Mouse (Mus musculus): Measurements from ENCODE around the gene Gpha2. TPM values are rescaled to one million over a fixed set of nuclear protein-coding genes. Genes with fewer than 3 reads are reported as not detected.

The Gpha2 gene
- polyA plus RNA-seq, 1 experiment = 2.6 TPM

- 50% methylated on average over 1 of the region's 1 CpGs for WGBS
- no peak overlapping the region for H3K4me3 ChIP-seq (replicated peaks; ENCODE audit: extremely low read depth, low read depth, low read length)
- peaks cover 5% of the 10 kb centered on the region; the same call in 1 of the 2 replicates for H3K4me1 ChIP-seq (ENCODE audit: control insufficient read depth, insufficient read depth, low read length)
- no peak for DNase-seq
- TF ChIP-seq CTCF (IDR thresholded peaks at IDR 0.05; ENCODE audit: insufficient read depth, low read length) (no peak), POLR2A (IDR thresholded peaks at IDR 0.05; ENCODE audit: borderline replicate concordance, extremely low read depth, low read depth, low read length) (no peak)
Observed at GRCm38 (mm10) chr19:6240136-6240535, 14.0 kb downstream of the Gpha2 start.

GRCm38 (mm10) chr19:6240725-6241124 lies 14.5 kb downstream of the Gpha2 start:
- no peak overlapping the region for H3K4me3 ChIP-seq (replicated peaks; ENCODE audit: extremely low read depth, low read depth, low read length)
- TF ChIP-seq POLR2A (IDR thresholded peaks at IDR 0.05; ENCODE audit: borderline replicate concordance, extremely low read depth, low read depth, low read length) (no peak), CTCF (IDR thresholded peaks at IDR 0.05; ENCODE audit: insufficient read depth, low read length) (no peak)
- 35% methylated on average over 5 of the region's 5 CpGs for whole genome bisulfite sequencing

GRCm38 (mm10) chr19:6241274-6242107 lies 15.3 kb downstream of the Gpha2 start, which contains the start of gene Atg2a:
Gene Atg2a (plus strand): TSS chr19:6241668.
- DNase-seq = peak; percentile 98
- peaks cover 3% of the 10 kb centered on the region; the same call in 1 of the 2 replicates for H3K4me1 ChIP-seq (ENCODE audit: control insufficient read depth, insufficient read depth, low read length)
- H3K4me3 ChIP-seq (replicated peaks; ENCODE audit: extremely low read depth, low read depth, low read length) = peak within 1 kb of the TSS; percentile 70
- peak; percentile 73; the same call in 1 of the 2 replicates for TF ChIP-seq POLR2A (IDR thresholded peaks at IDR 0.05; ENCODE audit: borderline replicate concordance, extremely low read depth, low read depth, low read length)
- no peak for TF ChIP-seq CTCF (IDR thresholded peaks at IDR 0.05; ENCODE audit: insufficient read depth, low read length)
- WGBS = under 1% methylated on average over 55 of the region's 55 CpGs

More at GRCm38 (mm10) chr19:6240725-6241124, 14.5 kb downstream of the Gpha2 start:
- DNase-seq = no peak
- H3K4me1 ChIP-seq (ENCODE audit: control insufficient read depth, insufficient read depth, low read length) = peaks cover 5% of the 10 kb centered on the region; the same call in 1 of the 2 replicates

GRCm38 (mm10) chr19:6242281-6242680 lies 16.1 kb downstream of the Gpha2 start:
- DNase-seq = peak; percentile 55
- WGBS = 0% methylated on average over 4 of the region's 4 CpGs
- peak overlapping the region; percentile 70 for H3K4me3 ChIP-seq (replicated peaks; ENCODE audit: extremely low read depth, low read depth, low read length)

GRCm38 (mm10) chr19:6243226-6243625 lies 17.0 kb downstream of the Gpha2 start:
- Histone ChIP-seq H3K4me3 (replicated peaks; ENCODE audit: extremely low read depth, low read depth, low read length) (no peak overlapping the region), H3K4me1 (ENCODE audit: control insufficient read depth, insufficient read depth, low read length) (peaks cover 3% of the 10 kb centered on the region; the same call in 1 of the 2 replicates)
- DNase-seq = no peak
- TF ChIP-seq CTCF (IDR thresholded peaks at IDR 0.05; ENCODE audit: insufficient read depth, low read length) = no peak
- TF ChIP-seq POLR2A (IDR thresholded peaks at IDR 0.05; ENCODE audit: borderline replicate concordance, extremely low read depth, low read depth, low read length) = no peak
- WGBS = 69% methylated on average over 5 of the region's 5 CpGs

More at GRCm38 (mm10) chr19:6242281-6242680, 16.1 kb downstream of the Gpha2 start:
- H3K4me1 ChIP-seq (ENCODE audit: control insufficient read depth, insufficient read depth, low read length) = peaks cover 3% of the 10 kb centered on the region; the same call in 1 of the 2 replicates
- TF ChIP-seq POLR2A (IDR thresholded peaks at IDR 0.05; ENCODE audit: borderline replicate concordance, extremely low read depth, low read depth, low read length) (peak; percentile 68; the same call in 1 of the 2 replicates), CTCF (IDR thresholded peaks at IDR 0.05; ENCODE audit: insufficient read depth, low read length) (no peak)

- no peak overlapping the region for H3K4me3 ChIP-seq (replicated peaks; ENCODE audit: extremely low read depth, low read depth, low read length)
- 48% methylated on average over 1 of the region's 1 CpGs for WGBS
- no peak for DNase-seq
- peaks cover 3% of the 10 kb centered on the region; the same call in 1 of the 2 replicates for H3K4me1 ChIP-seq (ENCODE audit: control insufficient read depth, insufficient read depth, low read length)
- TF ChIP-seq POLR2A (IDR thresholded peaks at IDR 0.05; ENCODE audit: borderline replicate concordance, extremely low read depth, low read depth, low read length) (no peak), CTCF (IDR thresholded peaks at IDR 0.05; ENCODE audit: insufficient read depth, low read length) (no peak)
Observed at GRCm38 (mm10) chr19:6245806-6246205, 19.6 kb downstream of the Gpha2 start.

GRCm38 (mm10) chr19:6247526-6248300 lies 21.5 kb downstream of the Gpha2 start:
- no peak for DNase-seq
- no peaks in the 10 kb centered on the region for H3K4me1 ChIP-seq (ENCODE audit: control insufficient read depth, insufficient read depth, low read length)

GRCm38 (mm10) chr19:6253021-6253420 lies 26.8 kb downstream of the Gpha2 start:
- TF ChIP-seq CTCF (IDR thresholded peaks at IDR 0.05; ENCODE audit: insufficient read depth, low read length) (no peak), POLR2A (IDR thresholded peaks at IDR 0.05; ENCODE audit: borderline replicate concordance, extremely low read depth, low read depth, low read length) (no peak)
- H3K4me1 ChIP-seq (ENCODE audit: control insufficient read depth, insufficient read depth, low read length) = no peaks in the 10 kb centered on the region
- no peak overlapping the region for H3K4me3 ChIP-seq (replicated peaks; ENCODE audit: extremely low read depth, low read depth, low read length)
- WGBS = 86% methylated on average over 4 of the region's 4 CpGs
- DNase-seq = no peak

More at GRCm38 (mm10) chr19:6247526-6248300, 21.5 kb downstream of the Gpha2 start:
- TF ChIP-seq POLR2A (IDR thresholded peaks at IDR 0.05; ENCODE audit: borderline replicate concordance, extremely low read depth, low read depth, low read length) (no peak), CTCF (IDR thresholded peaks at IDR 0.05; ENCODE audit: insufficient read depth, low read length) (no peak)
- H3K4me3 ChIP-seq (replicated peaks; ENCODE audit: extremely low read depth, low read depth, low read length) = no peak overlapping the region
- WGBS = 92% methylated on average over 29 of the region's 29 CpGs

- DNase-seq = no peak
- H3K4me1 ChIP-seq (ENCODE audit: control insufficient read depth, insufficient read depth, low read length) = no peaks in the 10 kb centered on the region
- 65% methylated on average over 2 of the region's 2 CpGs for WGBS
- no peak overlapping the region for H3K4me3 ChIP-seq (replicated peaks; ENCODE audit: extremely low read depth, low read depth, low read length)
- peak; percentile 41; the same call in 1 of the 2 replicates for TF ChIP-seq CTCF (IDR thresholded peaks at IDR 0.05; ENCODE audit: insufficient read depth, low read length)
- TF ChIP-seq POLR2A (IDR thresholded peaks at IDR 0.05; ENCODE audit: borderline replicate concordance, extremely low read depth, low read depth, low read length) = no peak
Observed at GRCm38 (mm10) chr19:6260428-6260827, 34.2 kb downstream of the Gpha2 start.

All from lung, adult 2 months (tissue).